Mouse (Mus musculus): ENCODE data around the gene Iqsec1.

DNA sequence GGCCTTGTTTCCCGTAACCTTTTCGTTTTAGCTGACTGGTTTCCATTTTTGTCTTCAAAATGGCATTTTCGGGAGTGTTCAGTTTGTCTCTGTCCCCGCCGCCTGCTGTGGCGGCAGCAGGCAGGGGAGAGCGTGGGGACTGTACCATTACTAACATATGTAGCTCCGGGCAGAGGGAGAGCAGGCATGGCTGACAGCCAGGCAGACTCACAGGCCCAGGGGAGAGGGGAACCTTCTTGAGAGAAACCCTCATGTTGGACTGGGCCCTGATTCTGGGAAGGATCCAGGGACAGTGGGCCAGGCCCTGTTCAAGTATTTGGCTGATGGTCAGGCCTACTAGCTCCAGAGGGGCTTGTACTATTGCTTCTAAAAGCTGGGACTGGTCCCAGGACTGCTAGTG lies 185.9 kb downstream of the Iqsec1 start:
- TF ChIP-seq CTCF (IDR thresholded peaks at IDR 0.05; ENCODE audit: extremely low read depth, insufficient read length, insufficient replicate concordance, low read depth, low read length), result no peak
- TF ChIP-seq POLR2A (IDR thresholded peaks at IDR 0.05; ENCODE audit: low read depth, low read length), result no peak
